Mouse (Mus musculus) liver, embryonic 14.5 days (tissue): ENCODE data around the gene Scp2. TPM values are rescaled to one million over a fixed set of nuclear protein-coding genes. Genes with fewer than 3 reads are reported as not detected.

Experiments
- ATAC-seq: fragments of 200-750 bp; cut with Nextera tagmentation; 2 replicates; pipeline ENCODE4 v1.8.0; 2017; ENCODE audit warnings: moderate number of reproducible peaks, mild to moderate bottlenecking, moderate library complexity; ENCODE audit not compliant: insufficient read depth
- DNase-seq, 3 experiments: peaks; one replicate each; pipeline ENCODE4 v3.0.0-alpha.2; 2012 to 2013; ENCODE audit warnings: low read depth in 3 of 3, low spot score in 3 of 3
- H3K27ac ChIP-seq: fragments of 300-500 bp; sonication (generic); 2 replicates; pipeline ENCODE4 v1.5.1; 2014; ENCODE audit warnings: moderate library complexity, mild to moderate bottlenecking, control low read depth, inconsistent platforms
- H3K27me3 ChIP-seq: fragments of 300-500 bp; sonication (generic); 2 replicates; pipeline ENCODE4 v1.6.1; 2014; ENCODE audit warnings: mild to moderate bottlenecking, low read length, moderate library complexity; ENCODE audit not compliant: control insufficient read depth, insufficient read depth
- H3K36me3 ChIP-seq: fragments of 300-500 bp; sonication (generic); replicated peaks from 2 replicates; pipeline ENCODE4 v1.6.1; 2014; ENCODE audit warnings: low read depth; ENCODE audit not compliant: control insufficient read depth, insufficient read depth
- H3K4me1 ChIP-seq, 2 experiments: fragments of 200-500 bp in 1 of 2; fragments of 300-500 bp in 1 of 2; sonication (generic) in 1 of 2; replicated peaks; 2 replicates each; pipeline ENCODE4 v1.6.1; 2012 to 2014; ENCODE audit warnings: antibody characterized with exemption in 1 of 2, inconsistent platforms in 1 of 2, low read length in 1 of 2; ENCODE audit not compliant: control insufficient read depth in 2 of 2, insufficient read depth in 2 of 2
- H3K4me2 ChIP-seq: fragments of 300-500 bp; sonication (generic); 2 replicates; pipeline ENCODE4 v1.6.1; 2014; ENCODE audit warnings: low read depth, mild to moderate bottlenecking, control low read depth, moderate library complexity
- H3K4me3 ChIP-seq, 2 experiments: fragments of 200-500 bp in 1 of 2; fragments of 300-500 bp in 1 of 2; sonication (generic) in 1 of 2; 2 replicates each; pipeline ENCODE4 v1.5.1; 2012 to 2014; ENCODE audit warnings: low read depth in 2 of 2, low read length in 2 of 2, mild to moderate bottlenecking in 2 of 2, control low read depth in 1 of 2, inconsistent platforms in 1 of 2, moderate library complexity in 1 of 2; ENCODE audit not compliant: insufficient read depth in 1 of 2
- H3K9ac ChIP-seq: fragments of 300-500 bp; sonication (generic); replicated peaks from 2 replicates; pipeline ENCODE4 v1.6.1; 2014; ENCODE audit warnings: mild to moderate bottlenecking, control low read depth, moderate library complexity
- H3K9me3 ChIP-seq: fragments of 300-500 bp; sonication (generic); 2 replicates; pipeline ENCODE4 v1.6.1; 2016; ENCODE audit warnings: low read length, mixed read lengths; ENCODE audit not compliant: control insufficient read depth
- CTCF ChIP-seq: IDR thresholded peaks from 2 replicates; pipeline ENCODE4 v1.5.1; 2016; ENCODE audit warnings: antibody characterized with exemption, low read depth, control low read depth
- EP300 ChIP-seq: IDR thresholded peaks from 2 replicates; pipeline ENCODE4 v1.6.1; 2016; ENCODE audit warnings: antibody characterized with exemption, low read depth
- WGBS: fragments of 180-500 bp; shearing (Covaris S2); extraction: QIAGEN DNeasy Blood & Tissue Kit; methylation state at CpG from one replicate; pipeline ENCODE4 v1.1.7; 2014; ENCODE audit not compliant: insufficient replicate concordance; 5-methylcytosine and 5-hydroxymethylcytosine counted together
- microRNA-seq: library from miRNA; unstranded; fragments of <30 nt; microRNA quantifications from one replicate; pipeline ENCODE4, GENCODE M21; 2016
- polyA plus RNA-seq, 2 experiments: library from polyadenylated mRNA; depleted of rRNA in 1 of 2; stranded (reverse) in 1 of 2; unstranded in 1 of 2; fragments of >200 nt; fragmentation: Nextera tagmentation in 1 of 2; extraction: Ambion mirVana in 1 of 2; gene quantifications; 2 replicates each; pipeline versions ENCODE4 v1.2.1 to v1.2.3; 2012 to 2014

Gene Scp2
- polyA plus RNA-seq, 2 experiments = 195 to 311 TPM

DNA sequence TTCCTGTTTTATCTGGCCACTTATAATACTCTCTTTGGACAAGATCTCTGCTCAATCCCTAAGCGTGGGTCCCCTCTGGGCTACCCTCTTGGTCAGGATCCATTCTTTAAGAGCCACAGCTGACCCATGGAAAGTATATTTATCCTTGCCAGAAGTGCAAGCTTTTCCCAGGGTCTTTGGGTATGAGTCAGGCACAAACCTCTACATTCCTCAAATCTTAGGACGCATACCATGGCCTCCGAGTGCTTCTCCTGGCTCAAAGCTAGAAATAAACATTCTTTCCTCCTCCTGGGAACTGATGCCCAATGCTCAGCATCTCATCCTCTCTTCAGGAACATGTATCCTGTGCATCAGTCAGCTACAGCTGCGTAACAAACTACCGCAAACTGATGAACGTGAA, 149.8 kb downstream of the Scp2 start:
- no peak overlapping the region for H3K27ac ChIP-seq
- H3K4me1 ChIP-seq = no peaks in the 10 kb centered on the region
- H3K27me3 ChIP-seq = no peaks in the 10 kb centered on the region
- no peak for DNase-seq
- ATAC-seq = no peak
- no peak overlapping the region for H3K4me3 ChIP-seq
- no peak for TF ChIP-seq EP300
- TF ChIP-seq CTCF = no peak
- no peaks in the 10 kb centered on the region for H3K36me3 ChIP-seq
- H3K9me3 ChIP-seq = no peaks in the 10 kb centered on the region
- H3K4me2 ChIP-seq = no peak overlapping the region
- H3K9ac ChIP-seq = no peak overlapping the region
- 79% methylated on average over 6 of the region's 6 CpGs for WGBS

Small RNAs within 50 kb of the gene (microRNA-seq; reads per million reads assigned to microRNA genes)
- not detected for gene Mir6397

Other genes starting within 250 kb of the Scp2 start
- gene Cpt2, start 221.4 kb downstream of the Scp2 start, polyA plus RNA-seq (2012; rRNA removed) = 21.5 and 25.8 TPM in 2 replicates
- 36.5 and 46.6 TPM in 2 replicates for gene Cpt2, start 221.4 kb downstream of the Scp2 start, polyA plus RNA-seq (2014; fragmentation: Nextera tagmentation; extraction: Ambion mirVana)
- gene Slc1a7, start 176.7 kb downstream of the Scp2 start, polyA plus RNA-seq (2012; rRNA removed) = 0.03 TPM in 2 replicates
- gene Slc1a7, start 176.7 kb downstream of the Scp2 start, polyA plus RNA-seq (2014; fragmentation: Nextera tagmentation; extraction: Ambion mirVana) = not detected in 2 replicates
- 0.66 and 0.69 TPM in 2 replicates for gene Podn, start 48.6 kb downstream of the Scp2 start, polyA plus RNA-seq (2012; rRNA removed)
- gene Podn, start 48.6 kb downstream of the Scp2 start, polyA plus RNA-seq (2014; fragmentation: Nextera tagmentation; extraction: Ambion mirVana) = 0.18 and 0.25 TPM in 2 replicates
- gene Echdc2, start 20.4 kb upstream of the Scp2 start, polyA plus RNA-seq (2012; rRNA removed) = 10.1 and 11.1 TPM in 2 replicates
- 12.7 and 13.5 TPM in 2 replicates for gene Echdc2, start 20.4 kb upstream of the Scp2 start, polyA plus RNA-seq (2014; fragmentation: Nextera tagmentation; extraction: Ambion mirVana)
- 0.45 and 0.47 TPM in 2 replicates for gene Zyg11a, start 73.0 kb upstream of the Scp2 start, polyA plus RNA-seq (2012; rRNA removed)
- gene Zyg11a, start 73.0 kb upstream of the Scp2 start, polyA plus RNA-seq (2014; fragmentation: Nextera tagmentation; extraction: Ambion mirVana) = 0.14 and 0.25 TPM in 2 replicates
- gene Zyg11b, start 156.1 kb upstream of the Scp2 start, polyA plus RNA-seq (2012; rRNA removed) = 1.6 and 2.2 TPM in 2 replicates
- gene Zyg11b, start 156.1 kb upstream of the Scp2 start, polyA plus RNA-seq (2014; fragmentation: Nextera tagmentation; extraction: Ambion mirVana) = 2.3 and 3.2 TPM in 2 replicates
- 9.3 and 11.0 TPM in 2 replicates for gene Coa7, start 183.1 kb upstream of the Scp2 start, polyA plus RNA-seq (2012; rRNA removed)
- 26.4 and 29.1 TPM in 2 replicates for gene Coa7, start 183.1 kb upstream of the Scp2 start, polyA plus RNA-seq (2014; fragmentation: Nextera tagmentation; extraction: Ambion mirVana)
- gene Shisal2a, start 238.4 kb upstream of the Scp2 start, polyA plus RNA-seq (2012; rRNA removed) = 0.14 and 0.20 TPM in 2 replicates
- 0.29 TPM in 1 of 2 replicates, not detected in the other for gene Shisal2a, start 238.4 kb upstream of the Scp2 start, polyA plus RNA-seq (2014; fragmentation: Nextera tagmentation; extraction: Ambion mirVana)